Mouse (Mus musculus) forebrain, embryonic 13.5 days (tissue): ENCODE results near the gene Pcgf5. TPM values are rescaled to one million over a fixed set of nuclear protein-coding genes. Genes with fewer than 3 reads are reported as not detected.
A peak's percentile ranks its signal among the peaks of the same experiment; 100 is the strongest.

Experiments
- ATAC-seq: fragments of 200-750 bp; cut with Nextera tagmentation; 2 replicates; pipeline ENCODE4 v1.8.0; 2017
- H3K27ac ChIP-seq: fragments of 300-500 bp; sonication (generic); 2 replicates; pipeline ENCODE4 v1.5.1; 2015; ENCODE audit warnings: inconsistent platforms, mild to moderate bottlenecking, moderate library complexity
- H3K27me3 ChIP-seq: fragments of 300-500 bp; sonication (generic); 2 replicates; pipeline ENCODE4 v1.6.1; 2015; ENCODE audit warnings: mild to moderate bottlenecking, inconsistent platforms
- H3K36me3 ChIP-seq: fragments of 300-500 bp; sonication (generic); 2 replicates; pipeline ENCODE4 v1.6.1; 2015; ENCODE audit warnings: mild to moderate bottlenecking, inconsistent platforms; ENCODE audit not compliant: poor library complexity, severe bottlenecking
- H3K4me1 ChIP-seq: fragments of 300-500 bp; sonication (generic); 2 replicates; pipeline ENCODE4 v1.6.1; 2015; ENCODE audit warnings: inconsistent platforms
- H3K4me2 ChIP-seq: fragments of 300-500 bp; sonication (generic); 2 replicates; pipeline ENCODE4 v1.6.1; 2015; ENCODE audit warnings: inconsistent platforms, mild to moderate bottlenecking, moderate library complexity
- H3K4me3 ChIP-seq: fragments of 300-500 bp; sonication (generic); 2 replicates; pipeline ENCODE4 v1.5.1; 2015; ENCODE audit warnings: mild to moderate bottlenecking, inconsistent platforms
- H3K9ac ChIP-seq: fragments of 300-500 bp; sonication (generic); 2 replicates; pipeline ENCODE4 v1.6.1; 2015; ENCODE audit warnings: mild to moderate bottlenecking, inconsistent platforms
- H3K9me3 ChIP-seq: fragments of 300-500 bp; sonication (generic); replicated peaks from 2 replicates; pipeline ENCODE4 v1.6.1; 2016; ENCODE audit warnings: inconsistent platforms
- WGBS: fragments of 180-500 bp; shearing (Covaris S2); methylation state at CpG from one replicate; pipeline ENCODE4 v1.1.7; 2015; 5-methylcytosine and 5-hydroxymethylcytosine counted together
- polyA plus RNA-seq: library from polyadenylated mRNA; unstranded; fragments of >200 nt; fragmentation: Nextera tagmentation; extraction: Ambion mirVana; gene quantifications from 2 replicates; pipeline ENCODE4 v1.2.1, GENCODE M21; 2015

Gene Pcgf5
- polyA plus RNA-seq, 1 experiment from 2014 or later: 25.2 TPM

DNA sequence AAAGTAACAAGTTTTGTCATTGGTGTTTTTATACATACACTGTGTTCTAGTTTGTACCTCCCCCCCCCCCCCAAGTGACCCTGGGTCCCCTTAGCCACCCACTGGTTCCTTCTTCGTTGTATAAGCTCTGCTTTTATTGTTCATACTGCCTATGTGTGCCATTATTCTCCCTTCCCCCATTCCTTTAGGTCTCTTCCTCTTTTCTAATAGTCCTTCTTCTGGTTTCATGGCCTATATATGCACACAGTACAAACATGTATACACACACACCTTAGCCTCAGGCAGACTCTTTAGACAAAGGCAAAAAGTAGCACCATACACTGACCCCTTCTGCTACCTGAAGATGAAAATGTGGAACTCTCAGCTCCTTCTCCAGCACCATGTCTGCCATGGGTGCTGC lies 42.6 kb downstream of the Pcgf5 start:
- WGBS: 60% methylated on average over 1 of the region's 1 CpGs
- H3K4me2 ChIP-seq: no peak overlapping the region
- no peaks in the 10 kb centered on the region for H3K36me3 ChIP-seq
- ATAC-seq: no peak
- 0 out of 2 replicates have a peak, but pooled peaks cover 4% of the 10 kb centered on the region for H3K4me1 ChIP-seq
- no peaks in the 10 kb centered on the region for H3K9me3 ChIP-seq
- no peaks in the 10 kb centered on the region for H3K27me3 ChIP-seq
- no peak overlapping the region for H3K9ac ChIP-seq
- no peak overlapping the region for H3K4me3 ChIP-seq
- no peak overlapping the region for H3K27ac ChIP-seq

DNA sequence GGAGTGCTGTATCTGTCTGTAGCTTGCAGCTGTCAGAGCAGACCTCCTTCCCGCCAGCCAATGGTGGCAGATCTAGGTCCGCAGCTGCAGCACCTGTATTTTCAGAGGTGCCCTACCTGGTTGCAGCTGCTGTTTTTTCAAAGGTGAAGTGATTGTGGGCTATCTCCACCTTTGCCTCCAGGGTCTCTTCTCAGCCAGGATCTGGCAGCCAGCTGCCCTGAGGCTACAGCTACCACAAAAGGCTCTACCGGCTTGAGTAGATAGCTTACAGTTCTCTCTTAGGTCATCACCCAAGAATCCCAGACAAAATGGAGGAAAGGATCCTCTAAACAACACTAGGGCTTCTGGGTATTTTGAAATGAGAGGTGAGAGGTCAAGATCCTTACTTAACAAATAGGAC lies 50.4 kb downstream of the Pcgf5 start:
- 81% methylated on average over 3 of the region's 3 CpGs for WGBS
- no peak for ATAC-seq
- Histone ChIP-seq H3K9me3 (no peaks in the 10 kb centered on the region), H3K36me3 (no peaks in the 10 kb centered on the region), H3K4me1 (no peaks in the 10 kb centered on the region), H3K9ac (no peak overlapping the region), H3K4me2 (no peak overlapping the region), H3K4me3 (no peak overlapping the region), H3K27ac (no peak overlapping the region), H3K27me3 (no peaks in the 10 kb centered on the region)

DNA sequence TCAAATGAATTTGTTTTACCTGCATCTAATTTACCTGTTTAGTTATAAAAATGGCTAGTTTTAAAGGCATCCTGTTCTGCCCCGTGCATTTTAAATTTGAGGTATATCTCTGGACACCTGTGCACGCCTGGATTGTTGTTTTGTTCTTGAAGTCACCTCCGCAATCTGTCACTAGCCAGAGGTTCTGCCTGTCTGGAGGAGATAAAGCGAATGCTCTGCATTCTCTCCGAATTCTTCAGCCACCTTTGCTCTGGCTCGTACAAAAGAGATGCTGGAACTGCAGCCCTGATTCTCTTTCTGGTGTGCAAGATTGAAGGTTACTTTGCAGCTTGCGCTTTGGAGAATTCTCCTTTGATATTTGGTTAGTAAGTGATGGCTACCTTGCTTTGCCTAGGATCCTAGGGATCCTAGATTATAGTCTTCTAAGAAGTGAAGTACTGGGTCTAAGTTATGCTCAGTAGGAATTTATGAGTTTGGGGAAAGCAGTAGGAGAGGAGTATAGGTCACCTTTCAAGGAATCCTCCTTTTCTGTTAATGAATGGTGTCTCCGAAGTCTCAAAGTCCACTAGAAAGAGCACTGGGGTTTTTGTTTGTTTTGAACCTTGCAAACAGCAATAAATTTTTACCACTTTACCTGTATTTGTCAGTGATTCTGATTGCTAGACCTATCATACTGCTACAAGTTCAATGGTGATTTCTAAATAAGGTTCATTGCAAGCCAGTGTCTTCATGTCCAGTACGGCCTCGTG lies 60.4 kb downstream of the Pcgf5 start:
- H3K27ac ChIP-seq: no peak overlapping the region
- no peaks in the 10 kb centered on the region for H3K9me3 ChIP-seq
- H3K4me2 ChIP-seq: no peak overlapping the region
- WGBS: 70% methylated on average over 10 of the region's 10 CpGs
- peaks cover 14% of the 10 kb centered on the region for H3K4me1 ChIP-seq
- no peak overlapping the region for H3K9ac ChIP-seq
- ATAC-seq: peak; percentile 9; the same call in 1 of the 2 replicates
- no peaks in the 10 kb centered on the region for H3K36me3 ChIP-seq
- no peak overlapping the region for H3K4me3 ChIP-seq
- peaks cover 9% of the 10 kb centered on the region for H3K27me3 ChIP-seq

DNA sequence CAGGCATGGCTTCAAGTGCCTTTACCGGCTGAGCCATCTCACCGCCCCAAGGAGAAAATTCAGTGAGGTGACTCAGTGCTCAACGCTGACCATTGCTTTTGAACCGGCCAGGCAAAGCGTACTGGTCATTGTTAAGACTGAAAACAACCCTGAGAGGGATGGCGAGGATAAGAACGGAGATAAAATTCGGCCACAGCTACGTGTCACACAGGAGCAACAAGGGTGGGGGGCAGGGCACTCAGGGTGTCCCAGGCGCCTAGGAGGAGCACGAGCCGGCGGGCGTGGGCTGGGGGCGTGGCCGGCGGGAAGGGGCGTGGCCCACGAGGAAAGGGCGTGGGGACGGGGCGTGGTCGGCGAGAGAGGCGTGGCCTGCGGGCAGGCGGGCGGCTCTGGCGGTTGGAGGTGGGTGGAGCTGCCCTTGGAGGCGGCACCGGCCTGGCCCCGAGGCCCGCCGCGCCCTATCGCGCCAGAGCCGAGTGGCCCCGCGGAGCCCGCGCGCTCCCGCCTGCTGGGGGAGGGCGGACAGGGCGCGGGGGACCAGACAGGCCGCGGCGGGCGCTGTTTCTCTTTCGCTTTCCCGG lies 61.3 kb downstream of the Pcgf5 start:
- Histone ChIP-seq H3K9me3 (no peaks in the 10 kb centered on the region), H3K4me2 (peak overlapping the region; percentile 83)
- WGBS: under 1% methylated on average over 25 of the region's 53 CpGs

DNA sequence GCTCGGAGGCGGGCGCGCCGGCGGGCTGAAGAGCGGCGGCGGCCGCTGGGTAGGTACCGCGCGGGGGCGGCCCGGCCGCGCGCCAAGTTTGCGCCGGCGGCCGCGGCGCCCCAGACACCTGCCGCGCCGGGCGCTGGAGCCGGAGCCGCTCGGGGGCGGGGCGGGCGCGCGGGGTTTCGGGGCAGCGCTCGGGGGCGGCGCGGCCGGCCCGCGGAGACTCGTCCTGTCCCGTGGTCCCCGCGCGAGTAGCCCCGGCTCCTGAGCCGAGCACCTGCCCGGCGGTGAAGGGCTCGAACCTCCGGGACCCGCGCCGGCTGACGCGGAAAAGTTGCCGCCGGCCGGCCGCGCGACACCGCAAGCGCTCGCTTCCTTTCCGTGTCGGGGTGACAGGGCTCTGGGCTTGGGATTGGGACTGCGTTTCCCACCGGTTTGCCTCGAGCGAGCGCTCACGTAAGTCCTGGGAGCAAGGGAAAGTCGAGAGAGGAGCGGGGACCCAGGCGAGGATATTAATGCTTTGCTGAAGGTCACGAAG lies 61.8 kb downstream of the Pcgf5 start:
- Histone ChIP-seq H3K27ac (peak overlapping the region; percentile 40), H3K4me1 (peaks cover 14% of the 10 kb centered on the region), H3K4me3 (peak overlapping the region; percentile 68), H3K36me3 (peaks cover 4% of the 10 kb centered on the region; the same call in 1 of the 2 replicates), H3K9ac (peak overlapping the region; percentile 73), H3K4me2 (peak overlapping the region; percentile 83), H3K9me3 (no peaks in the 10 kb centered on the region), H3K27me3 (peaks cover 9% of the 10 kb centered on the region)
- whole genome bisulfite sequencing: under 1% methylated on average over 33 of the region's 82 CpGs
- ATAC-seq: no peak

More for the DNA sequence above, 61.3 kb downstream of the Pcgf5 start:
- ATAC-seq: peak; percentile 96
- peak overlapping the region; percentile 40 for H3K27ac ChIP-seq
- peaks cover 9% of the 10 kb centered on the region for H3K27me3 ChIP-seq
- H3K4me3 ChIP-seq: peak overlapping the region; percentile 68
- peaks cover 4% of the 10 kb centered on the region; the same call in 1 of the 2 replicates for H3K36me3 ChIP-seq
- H3K9ac ChIP-seq: peak overlapping the region; percentile 73
- H3K4me1 ChIP-seq: peaks cover 14% of the 10 kb centered on the region

DNA sequence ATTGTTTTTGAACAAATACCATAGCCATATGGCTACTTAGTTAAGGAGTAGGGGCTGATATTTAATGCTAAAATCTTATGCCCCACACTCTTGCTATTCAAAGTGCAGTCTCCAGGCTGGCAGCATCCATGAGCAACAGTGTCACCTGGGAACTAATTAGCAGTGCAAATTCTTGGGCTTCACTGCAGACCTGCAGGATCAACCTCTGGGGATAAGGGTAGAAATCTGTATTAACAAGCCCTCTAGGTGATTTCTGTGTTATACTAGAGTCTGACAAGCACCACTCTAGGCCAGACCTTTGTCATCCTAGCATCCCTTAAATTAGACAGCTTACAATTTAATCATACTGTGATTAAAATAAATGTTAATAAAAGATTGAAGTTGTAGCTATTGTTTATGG lies 71.8 kb downstream of the Pcgf5 start:
- Histone ChIP-seq H3K27ac (no peak overlapping the region), H3K4me2 (no peak overlapping the region), H3K36me3 (no peaks in the 10 kb centered on the region), H3K4me3 (no peak overlapping the region), H3K4me1 (0 out of 2 replicates have a peak, but pooled peaks cover 5% of the 10 kb centered on the region), H3K9me3 (no peaks in the 10 kb centered on the region), H3K9ac (no peak overlapping the region), H3K27me3 (no peaks in the 10 kb centered on the region)
- ATAC-seq: no peak

DNA sequence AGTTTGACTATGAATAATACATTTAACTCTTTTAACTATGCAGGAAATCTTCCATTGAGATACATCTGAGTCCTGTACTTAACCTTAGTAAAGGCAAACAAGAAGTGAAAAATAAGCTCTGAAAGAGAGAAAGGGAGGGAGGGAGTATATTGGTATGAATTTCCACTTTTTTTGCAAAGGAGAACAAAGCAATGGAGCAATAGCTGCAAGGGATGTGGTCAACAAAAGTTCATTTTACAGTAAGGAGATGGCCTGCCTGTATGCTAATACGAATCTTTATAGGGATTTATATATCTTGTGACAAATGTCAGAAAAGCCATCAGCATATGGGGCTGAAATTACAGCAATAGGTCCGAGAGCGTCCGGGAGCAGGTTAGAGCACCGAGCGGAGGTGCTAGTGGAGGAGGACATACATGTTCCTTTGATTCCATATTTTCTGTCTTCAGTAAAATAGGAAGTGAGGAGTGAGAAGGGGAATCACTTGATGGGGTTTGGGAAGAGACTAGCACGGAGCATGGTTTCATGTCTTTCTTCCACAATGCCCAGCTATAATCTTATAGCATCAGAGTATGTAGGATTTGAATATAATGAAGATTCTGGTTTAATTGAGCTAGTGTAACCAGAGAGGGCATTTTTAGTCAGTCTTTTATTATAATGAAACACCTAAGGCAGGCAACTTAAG lies 79.2 kb downstream of the Pcgf5 start:
- Histone ChIP-seq H3K27ac (no peak overlapping the region), H3K27me3 (no peaks in the 10 kb centered on the region), H3K9ac (no peak overlapping the region), H3K36me3 (no peaks in the 10 kb centered on the region), H3K4me2 (no peak overlapping the region), H3K4me3 (no peak overlapping the region), H3K4me1 (no peaks in the 10 kb centered on the region), H3K9me3 (no peaks in the 10 kb centered on the region)
- ATAC-seq: no peak
- 97% methylated on average over 7 of the region's 7 CpGs for WGBS

DNA sequence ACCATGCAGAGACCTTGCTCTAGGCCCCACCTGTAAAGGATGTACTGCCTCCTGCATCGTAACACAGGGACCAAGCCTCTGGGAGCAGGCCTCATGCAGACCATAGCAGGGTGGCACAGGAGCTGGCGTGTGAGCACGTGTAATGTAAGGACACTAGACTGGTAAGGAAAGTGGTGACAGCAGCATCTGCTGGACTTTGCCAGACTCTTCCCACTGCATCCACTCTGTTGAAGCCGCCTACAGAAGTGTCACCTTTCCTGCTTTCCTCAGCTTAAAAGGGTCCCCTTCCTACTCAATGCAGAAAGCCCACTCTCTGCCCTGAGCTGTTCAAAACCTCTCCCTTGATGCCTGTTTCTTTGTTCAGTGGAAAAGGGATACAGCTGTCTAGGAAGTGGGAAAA lies 80.0 kb downstream of the Pcgf5 start:
- Histone ChIP-seq H3K4me3 (no peak overlapping the region), H3K36me3 (no peaks in the 10 kb centered on the region), H3K9ac (no peak overlapping the region), H3K4me2 (no peak overlapping the region), H3K4me1 (no peaks in the 10 kb centered on the region), H3K27me3 (no peaks in the 10 kb centered on the region), H3K9me3 (no peaks in the 10 kb centered on the region), H3K27ac (no peak overlapping the region)
- ATAC-seq: no peak
- WGBS: 83% methylated on average over 4 of the region's 4 CpGs

DNA sequence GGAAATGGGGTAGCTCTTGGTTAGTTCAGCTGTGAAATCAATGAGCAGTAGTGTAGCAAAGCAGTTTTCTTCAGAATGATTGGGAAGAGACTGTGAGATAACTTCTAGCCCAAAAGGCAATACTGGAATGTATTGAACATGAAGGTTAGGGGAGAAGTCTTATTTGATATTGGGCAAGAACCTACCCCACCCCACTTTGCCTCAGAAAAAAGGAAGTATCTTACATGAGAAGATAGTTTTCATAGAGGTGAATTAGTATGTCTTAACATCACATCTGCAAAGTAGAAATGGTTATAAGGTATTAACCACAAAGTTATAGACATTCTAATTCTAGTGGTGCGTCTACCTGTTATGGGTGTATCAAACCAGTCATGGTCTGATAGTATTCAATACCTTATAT lies 81.2 kb downstream of the Pcgf5 start:
- no peak for ATAC-seq
- no peak overlapping the region for H3K9ac ChIP-seq
- H3K4me3 ChIP-seq: no peak overlapping the region
- WGBS: 93% methylated on average over 1 of the region's 1 CpGs
- H3K4me2 ChIP-seq: no peak overlapping the region
- no peaks in the 10 kb centered on the region for H3K36me3 ChIP-seq
- no peaks in the 10 kb centered on the region for H3K9me3 ChIP-seq
- no peak overlapping the region for H3K27ac ChIP-seq
- no peaks in the 10 kb centered on the region for H3K27me3 ChIP-seq
- H3K4me1 ChIP-seq: no peaks in the 10 kb centered on the region

DNA sequence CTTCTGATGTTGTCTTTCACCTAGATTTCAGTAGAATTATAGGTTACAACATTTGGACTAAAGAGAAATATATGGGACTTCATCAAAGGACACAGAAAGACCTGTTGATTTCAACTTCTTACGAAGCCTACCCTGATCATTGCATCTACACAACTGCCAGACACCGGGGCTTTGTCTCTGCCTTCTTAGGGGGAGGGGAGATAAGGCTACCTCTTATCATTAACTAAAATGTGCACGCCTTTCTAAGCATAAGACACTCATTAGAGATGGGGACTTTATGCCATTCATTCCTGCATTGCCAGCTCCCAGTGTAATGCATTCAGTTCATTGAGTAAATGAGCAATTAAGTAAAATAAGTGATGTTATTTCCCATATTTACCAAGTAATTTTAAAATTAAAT lies 85.1 kb downstream of the Pcgf5 start:
- Histone ChIP-seq H3K9ac (no peak overlapping the region), H3K9me3 (no peaks in the 10 kb centered on the region), H3K4me2 (no peak overlapping the region), H3K27ac (no peak overlapping the region), H3K36me3 (no peaks in the 10 kb centered on the region), H3K27me3 (no peaks in the 10 kb centered on the region), H3K4me3 (no peak overlapping the region), H3K4me1 (no peaks in the 10 kb centered on the region)
- 87% methylated on average over 3 of the region's 3 CpGs for whole genome bisulfite sequencing
- ATAC-seq: no peak

DNA sequence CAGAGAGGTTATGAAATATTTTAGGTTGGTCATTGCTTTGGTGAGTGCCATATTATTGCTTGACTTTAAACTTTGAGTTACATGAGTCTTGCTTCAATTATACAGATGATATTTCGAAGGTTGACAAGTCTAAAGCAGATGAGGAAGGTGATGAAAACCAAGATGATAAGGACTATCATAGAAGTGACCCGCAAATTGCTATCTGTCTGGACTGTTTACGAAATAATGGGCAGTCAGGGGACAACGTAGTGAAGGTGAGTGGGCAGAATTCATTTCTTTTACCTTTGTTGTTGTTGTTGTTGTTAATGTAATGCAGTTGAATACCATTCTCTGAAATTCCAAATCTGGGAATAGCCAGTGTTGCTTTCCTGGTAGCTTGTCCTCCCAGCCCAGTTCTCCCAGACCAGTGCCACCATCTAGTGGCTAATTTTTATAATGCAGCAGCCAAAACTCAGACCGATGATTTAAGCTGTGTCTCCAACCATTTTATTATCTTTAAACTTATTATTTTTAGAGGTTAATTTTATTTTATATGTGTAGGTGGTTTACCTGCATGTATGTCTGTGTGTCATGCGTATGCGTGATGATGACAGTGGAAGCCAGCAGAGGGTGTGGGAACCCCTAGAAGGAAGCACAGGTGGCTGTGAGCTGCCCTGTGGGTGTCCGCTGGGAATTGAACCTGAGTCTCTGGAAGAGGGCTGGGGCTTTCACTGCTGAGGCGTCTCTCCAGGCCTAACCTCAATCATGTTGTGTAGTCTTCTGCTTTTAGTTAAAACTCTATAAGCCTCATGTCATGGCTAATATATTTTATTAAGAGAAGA lies 92.0 kb downstream of the Pcgf5 start:
- no peak overlapping the region for H3K4me2 ChIP-seq
- ATAC-seq: peak; percentile 83
- no peaks in the 10 kb centered on the region for H3K9me3 ChIP-seq
- H3K36me3 ChIP-seq: no peaks in the 10 kb centered on the region
- H3K27ac ChIP-seq: no peak overlapping the region
- no peak overlapping the region for H3K4me3 ChIP-seq
- WGBS: 58% methylated on average over 9 of the region's 9 CpGs
- no peaks in the 10 kb centered on the region for H3K4me1 ChIP-seq
- H3K27me3 ChIP-seq: no peaks in the 10 kb centered on the region
- H3K9ac ChIP-seq: no peak overlapping the region
